Mouse (Mus musculus) lung, postnatal 25 days (tissue): ENCODE data around the gene Vpreb2.
A peak's percentile ranks its signal among the peaks of the same experiment; 100 is the strongest.
"Not testable (repeated sequence)": the region's sequence is repeated elsewhere in the genome, so short reads cannot be mapped to it uniquely, and the experiment has no call there.

Experiments
- DNase-seq: peaks from one replicate; pipeline ENCODE4 v3.0.0; 2022; ENCODE audit warnings: low spot score

Gene Vpreb2

DNA sequence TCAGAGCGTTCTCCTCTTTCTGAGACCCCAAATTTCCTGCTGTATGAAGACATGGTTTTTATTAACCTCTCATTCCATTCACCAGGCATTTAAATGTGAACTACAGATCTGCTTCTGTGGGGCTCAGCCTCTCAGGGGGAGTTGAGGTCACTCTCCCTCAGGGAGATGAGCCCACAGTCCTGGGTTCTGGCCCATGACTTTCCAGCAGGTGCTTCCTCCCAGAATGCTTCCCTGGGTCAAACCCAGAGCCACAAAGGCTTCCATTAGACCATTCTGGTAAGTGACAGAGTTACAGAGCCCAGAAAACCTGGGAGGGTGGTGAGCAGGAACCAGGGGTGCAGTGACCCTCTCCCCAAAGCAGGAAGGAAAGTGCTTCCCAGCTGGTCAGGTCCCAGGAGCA lies at the start of gene Vpreb2:
Gene Vpreb2, plus strand, starts transcription at position 301 of the 400 bp plus-strand sequence.
- no peak for DNase-seq

DNA sequence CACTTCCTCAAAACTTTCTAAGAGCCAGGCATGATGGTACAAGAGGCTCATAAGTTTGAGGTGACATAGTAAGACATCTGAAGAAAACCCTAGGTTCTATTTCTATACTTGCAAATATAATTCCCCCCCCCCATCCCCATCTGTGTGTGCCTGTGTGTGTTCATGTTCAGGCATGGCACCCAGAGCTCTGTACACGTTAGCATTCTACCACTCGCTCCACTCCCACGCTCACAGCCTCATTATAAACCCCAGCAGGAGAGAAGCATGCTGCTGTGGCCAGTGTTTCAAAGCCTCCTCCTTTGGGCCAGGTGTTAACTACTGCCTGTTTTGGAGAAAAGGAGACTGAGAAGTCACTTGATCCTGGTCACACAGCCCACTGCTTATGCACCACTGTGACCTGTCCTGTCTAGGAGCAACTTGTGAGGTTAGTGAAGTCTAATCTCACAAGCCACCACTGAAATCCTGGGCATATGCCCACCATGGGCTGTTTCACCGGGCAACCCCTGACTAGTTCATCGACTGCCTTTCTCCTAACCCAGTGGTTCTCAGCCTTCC lies 48.2 kb upstream of the Vpreb2 start:
- DNase-seq: no peak

GRCm38 (mm10) chr16:17933594-17934444 lies 46.4 kb upstream of the Vpreb2 start:
- no peak for DNase-seq

- DNase-seq: no peak
Measured at GRCm38 (mm10) chr16:17934445-17934910, 45.8 kb upstream of the Vpreb2 start.

- peak; percentile 49 for DNase-seq
Measured at GRCm38 (mm10) chr16:17936776-17937175, 43.5 kb upstream of the Vpreb2 start.

- DNase-seq: no peak
Measured at GRCm38 (mm10) chr16:17938187-17938586, 42.0 kb upstream of the Vpreb2 start.

GRCm38 (mm10) chr16:17938821-17939220 lies 41.4 kb upstream of the Vpreb2 start:
- peak; percentile 77 for DNase-seq

DNA sequence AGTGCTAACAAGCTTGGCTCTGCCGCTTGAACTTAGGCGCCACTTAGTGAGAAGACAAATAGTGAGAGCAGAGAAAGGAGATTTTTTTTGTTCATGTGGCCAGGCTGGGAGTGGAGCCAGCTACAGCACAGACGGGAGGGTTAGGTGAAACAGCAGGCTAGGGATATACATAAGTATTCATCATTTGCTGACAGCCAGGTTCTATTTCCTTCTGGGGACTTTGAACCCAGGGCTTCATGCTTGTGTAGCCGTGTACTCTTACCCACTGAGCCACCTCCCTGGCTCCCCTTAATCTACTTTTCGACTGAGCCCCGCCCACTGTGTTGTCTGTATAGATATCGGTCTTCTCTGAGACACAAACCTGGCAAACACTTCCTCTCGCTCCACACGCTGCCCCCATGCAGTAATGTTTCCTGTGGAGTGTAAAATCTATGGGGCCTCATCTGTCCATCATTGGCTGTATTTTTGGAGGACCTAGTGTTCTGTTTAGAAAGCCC lies 40.9 kb upstream of the Vpreb2 start:
- DNase-seq: no peak

DNA sequence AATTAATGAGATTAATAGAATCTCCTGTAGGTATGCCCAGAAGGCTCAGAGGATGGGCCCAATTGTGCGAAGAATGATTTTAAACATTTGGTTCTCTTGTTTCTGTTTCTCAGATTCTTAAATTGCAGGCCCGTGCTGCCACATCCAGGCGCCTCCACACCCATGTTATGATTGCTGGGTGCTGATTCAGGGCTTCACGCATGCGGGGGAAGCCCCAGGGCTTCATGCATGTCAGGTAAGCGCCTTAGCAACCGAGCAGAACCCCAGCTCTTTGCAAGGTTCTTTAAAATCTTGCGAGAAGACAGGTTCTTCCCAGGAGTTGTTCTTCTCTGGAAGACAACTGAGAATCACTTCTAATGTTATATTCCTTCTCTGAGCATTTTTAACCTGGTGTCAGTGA lies 36.8 kb upstream of the Vpreb2 start:
- DNase-seq: no peak

- peak; percentile 54 for DNase-seq
Measured at GRCm38 (mm10) chr16:17945081-17945831, 35.0 kb upstream of the Vpreb2 start.

DNA sequence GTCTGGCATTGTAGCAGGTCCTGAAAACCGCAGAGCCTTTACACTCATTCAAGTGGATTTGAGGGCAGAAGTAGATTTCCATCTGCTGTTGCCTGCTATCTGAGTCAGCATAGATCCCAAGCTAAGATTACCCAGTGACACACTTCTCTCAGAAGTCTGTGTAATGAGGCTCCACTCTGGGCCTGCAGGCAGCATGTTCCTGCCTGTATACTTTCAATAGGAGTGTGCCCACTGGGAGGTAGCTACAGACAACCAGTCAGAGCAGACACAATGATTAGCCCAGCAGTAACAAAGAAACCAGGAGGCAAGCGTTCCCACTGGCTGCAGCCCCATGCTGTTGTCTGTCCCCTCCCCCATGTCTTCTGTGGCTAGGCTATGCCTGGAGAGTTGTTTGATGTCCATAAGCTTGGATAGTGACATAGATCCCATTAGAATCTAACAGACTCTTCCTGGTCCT lies 30.8 kb upstream of the Vpreb2 start:
- DNase-seq: no peak

DNA sequence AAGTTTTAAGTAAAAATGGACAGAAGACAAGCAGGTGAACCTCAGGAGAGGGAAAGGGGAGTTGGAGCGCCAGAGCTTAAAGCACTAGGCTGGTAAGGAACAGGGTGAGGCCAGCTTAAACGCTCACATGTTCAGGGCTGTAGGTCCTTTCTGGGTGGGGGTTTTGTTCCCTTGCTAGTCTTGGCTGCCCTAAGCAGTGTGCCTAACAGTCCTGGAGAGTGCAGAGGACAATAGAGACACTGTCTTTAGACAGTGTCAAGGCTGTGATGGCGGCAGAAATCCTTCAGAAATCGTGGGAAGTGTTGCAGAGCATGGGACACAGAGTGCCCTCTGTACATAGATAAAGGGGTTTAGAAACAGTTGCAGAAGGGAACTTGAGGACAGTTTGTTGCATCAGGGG lies 30.2 kb upstream of the Vpreb2 start:
- no peak for DNase-seq

- DNase-seq: no peak
Measured at GRCm38 (mm10) chr16:17951618-17952017, 28.6 kb upstream of the Vpreb2 start.

DNA sequence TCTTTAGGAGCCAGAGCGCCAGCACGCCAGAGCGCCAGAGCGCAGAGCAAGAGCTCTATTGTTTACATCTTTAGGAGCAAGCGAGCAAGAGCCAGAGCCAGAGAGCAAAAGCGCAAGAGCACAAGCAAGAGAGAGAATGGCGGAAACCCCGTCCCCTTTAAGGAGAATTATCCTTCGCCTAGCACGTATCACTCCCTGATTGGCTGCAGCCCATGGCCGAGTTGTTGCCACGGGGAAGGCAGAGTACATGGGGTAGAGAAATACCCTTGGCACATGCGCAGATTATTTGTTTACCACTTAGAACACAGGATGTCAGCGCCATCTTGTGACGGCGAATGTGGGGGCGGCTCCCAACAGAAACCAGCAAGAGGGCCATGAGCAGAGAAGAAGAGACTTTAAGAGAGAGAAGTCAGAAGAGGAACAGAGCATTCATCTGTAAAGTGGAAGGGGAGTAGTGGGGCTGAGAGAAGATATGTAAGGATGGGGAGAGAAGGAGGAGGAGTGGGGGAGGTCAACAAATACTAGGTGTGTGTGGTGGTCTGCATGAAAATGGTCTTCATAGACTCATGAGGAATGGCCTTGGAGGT lies 24.1 kb upstream of the Vpreb2 start:
- DNase-seq: not testable (repeated sequence)

DNA sequence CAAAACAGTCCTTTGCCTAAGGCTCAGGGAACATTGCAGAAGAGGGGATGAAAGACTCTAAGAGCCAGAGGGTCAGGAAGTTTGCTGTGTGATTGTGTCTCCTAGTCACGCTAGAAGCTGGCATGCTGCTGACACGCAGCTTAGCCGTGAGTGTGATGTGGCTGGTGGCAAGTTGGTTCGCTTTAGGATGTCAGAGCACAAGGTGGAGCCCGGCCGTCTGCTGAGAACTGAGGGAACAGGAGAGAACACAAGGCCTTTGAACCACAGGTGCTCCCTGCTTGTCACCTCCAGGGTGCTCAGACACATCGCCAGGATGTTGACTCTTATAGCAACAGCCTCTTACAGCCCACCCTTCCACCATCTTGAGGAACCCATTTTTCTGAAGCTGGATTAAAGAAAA lies 18.1 kb upstream of the Vpreb2 start:
- DNase-seq: no peak

DNA sequence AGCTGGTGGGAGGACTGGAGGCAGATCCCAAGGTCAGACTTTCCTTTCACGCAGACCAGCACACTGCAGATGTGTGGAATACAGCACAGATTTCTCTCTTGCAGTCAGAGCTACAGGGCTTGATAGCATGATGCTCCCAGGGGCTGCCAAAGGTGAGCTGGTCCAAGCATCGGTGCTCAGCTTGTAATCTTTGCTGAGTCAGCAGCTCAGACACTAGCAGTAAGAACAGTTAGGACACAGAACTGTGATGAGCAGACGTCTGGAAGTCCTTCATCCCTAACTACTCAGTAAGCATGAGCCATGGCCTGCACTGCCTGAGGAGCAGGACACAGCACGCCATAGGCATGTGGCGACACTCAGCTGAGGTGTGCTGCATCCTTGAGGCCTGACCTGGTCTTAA lies 8.4 kb upstream of the Vpreb2 start:
- DNase-seq: no peak

DNA sequence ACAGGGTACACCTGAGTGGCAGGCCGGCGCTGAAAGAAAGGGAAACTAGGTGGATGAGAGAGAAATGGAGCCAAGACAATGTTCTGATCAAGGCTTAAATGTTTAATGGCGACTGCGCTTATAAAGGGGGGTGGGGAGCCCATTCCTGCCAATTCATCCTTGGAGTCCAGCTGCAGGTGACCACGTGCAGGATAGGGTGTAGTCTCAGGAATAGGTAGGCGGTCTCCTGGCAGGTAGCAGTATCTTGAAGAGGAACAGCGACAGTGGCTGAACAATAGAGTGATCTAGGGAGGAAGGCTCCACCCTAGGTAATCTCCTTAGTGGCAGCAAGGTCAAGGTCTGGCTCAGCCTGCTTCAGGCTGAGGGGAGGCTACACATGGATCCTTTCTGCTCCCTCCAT lies 2.4 kb upstream of the Vpreb2 start:
- not testable (repeated sequence) for DNase-seq

DNA sequence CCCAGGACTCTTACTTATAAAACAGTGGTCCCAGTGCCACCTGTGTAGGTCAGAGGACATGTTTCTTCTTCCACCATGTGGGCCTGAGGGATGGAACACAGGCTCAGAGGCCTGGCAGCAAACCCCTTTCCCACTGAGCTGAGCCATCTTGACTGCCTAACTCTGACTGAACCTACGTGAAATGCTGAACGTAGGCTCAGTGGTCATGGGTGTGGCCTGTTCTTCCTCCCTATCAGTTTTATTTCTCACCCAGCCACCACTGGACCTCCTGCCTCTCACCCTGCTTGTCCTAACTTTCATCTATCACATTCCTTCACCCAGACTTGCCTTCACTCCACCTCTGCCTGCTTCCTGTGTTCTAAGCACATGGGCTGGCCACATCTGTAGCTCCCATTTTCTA lies 3.0 kb downstream of the Vpreb2 start:
- DNase-seq: no peak

DNA sequence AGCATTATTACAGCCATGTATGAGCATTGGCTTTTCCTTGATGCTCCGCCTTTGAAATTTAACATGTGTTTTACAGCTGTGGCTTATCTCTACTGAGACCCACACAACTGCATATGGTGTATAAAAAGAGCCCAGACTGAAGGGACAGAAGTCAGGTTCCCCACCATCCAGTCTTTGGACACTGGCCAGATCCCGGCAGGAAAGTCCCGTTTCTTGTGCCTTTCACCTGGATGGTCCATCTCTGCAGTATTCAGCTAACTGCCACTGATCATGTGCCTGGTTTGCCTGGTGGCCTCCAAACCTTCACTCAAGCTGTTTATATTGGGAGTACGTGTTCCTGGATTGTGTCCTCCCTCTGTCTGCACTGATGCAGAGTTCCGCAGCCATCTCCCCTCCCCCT lies 4.0 kb downstream of the Vpreb2 start:
- no peak for DNase-seq

DNA sequence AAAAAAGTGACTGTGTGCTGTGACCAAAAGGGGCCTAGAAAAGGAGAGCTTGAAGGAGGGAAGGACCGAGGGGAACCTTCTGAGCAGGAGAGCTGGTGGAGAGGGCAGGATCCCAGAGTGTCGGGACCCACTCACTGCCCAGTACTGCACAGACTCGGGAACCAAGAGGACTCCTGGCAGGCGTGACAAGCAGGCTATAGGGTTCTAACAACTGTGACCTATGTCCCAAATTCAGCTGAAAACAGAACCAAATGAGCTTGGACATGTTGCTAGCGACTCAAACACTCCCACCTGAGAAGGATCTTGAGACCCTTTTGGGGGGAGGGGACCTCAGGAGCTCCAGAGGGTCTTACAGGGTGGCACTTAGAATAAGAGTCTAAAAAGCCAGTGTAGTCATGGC lies 4.8 kb downstream of the Vpreb2 start:
- no peak for DNase-seq

DNA sequence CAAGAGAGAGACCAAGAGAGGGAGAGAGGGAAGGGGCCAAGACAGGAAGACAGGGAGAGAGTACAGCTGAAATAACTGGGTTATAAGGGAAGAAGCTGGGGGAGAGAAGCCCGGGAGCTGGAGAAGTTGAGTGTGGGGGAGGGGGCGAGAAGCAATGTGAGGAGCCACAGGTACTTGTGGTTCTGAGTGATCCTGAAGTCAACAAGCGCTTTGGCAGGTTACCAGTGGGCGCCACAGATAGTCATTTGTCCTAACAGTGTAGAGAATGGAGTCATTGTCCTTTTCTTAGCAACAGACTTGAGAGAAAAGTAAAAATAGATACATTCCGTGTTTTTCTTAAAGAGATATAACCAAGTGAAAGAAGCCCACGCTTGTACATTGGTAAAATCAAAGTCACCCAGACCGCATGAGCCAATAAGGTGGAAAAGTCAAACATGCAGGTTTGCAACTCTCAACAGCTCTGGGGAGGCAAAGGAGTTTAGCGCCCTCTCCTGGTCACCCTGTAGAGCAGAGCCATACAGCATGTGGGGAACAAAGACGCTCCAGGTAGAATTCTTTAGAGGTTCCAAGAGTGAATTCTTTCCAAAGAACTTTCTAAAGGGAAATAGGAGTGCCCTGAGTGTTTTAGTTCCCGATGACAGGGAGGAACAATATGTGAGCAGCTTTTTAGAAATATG lies 6.4 kb downstream of the Vpreb2 start:
- DNase-seq: peak; percentile 71

DNA sequence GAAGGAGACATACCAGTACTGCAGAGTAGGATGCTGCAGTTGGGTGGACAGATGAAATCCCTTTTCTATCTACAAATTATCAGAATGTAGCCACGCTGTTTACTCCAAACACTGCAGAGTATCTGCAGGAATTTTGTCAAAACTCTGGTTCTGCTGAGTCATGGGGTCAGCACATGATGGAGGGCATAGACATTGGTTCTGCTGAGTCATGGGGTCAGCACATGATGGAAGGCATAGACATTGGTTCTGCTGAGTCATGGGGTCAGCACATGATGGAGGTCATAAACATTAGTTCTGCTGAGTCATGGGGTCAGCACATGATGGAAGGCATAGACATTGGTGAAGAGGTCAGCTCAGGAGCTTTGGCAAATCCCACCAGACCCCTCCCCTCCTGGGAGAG lies 7.5 kb downstream of the Vpreb2 start:
- DNase-seq: no peak
